In the genomic region with DNA sequence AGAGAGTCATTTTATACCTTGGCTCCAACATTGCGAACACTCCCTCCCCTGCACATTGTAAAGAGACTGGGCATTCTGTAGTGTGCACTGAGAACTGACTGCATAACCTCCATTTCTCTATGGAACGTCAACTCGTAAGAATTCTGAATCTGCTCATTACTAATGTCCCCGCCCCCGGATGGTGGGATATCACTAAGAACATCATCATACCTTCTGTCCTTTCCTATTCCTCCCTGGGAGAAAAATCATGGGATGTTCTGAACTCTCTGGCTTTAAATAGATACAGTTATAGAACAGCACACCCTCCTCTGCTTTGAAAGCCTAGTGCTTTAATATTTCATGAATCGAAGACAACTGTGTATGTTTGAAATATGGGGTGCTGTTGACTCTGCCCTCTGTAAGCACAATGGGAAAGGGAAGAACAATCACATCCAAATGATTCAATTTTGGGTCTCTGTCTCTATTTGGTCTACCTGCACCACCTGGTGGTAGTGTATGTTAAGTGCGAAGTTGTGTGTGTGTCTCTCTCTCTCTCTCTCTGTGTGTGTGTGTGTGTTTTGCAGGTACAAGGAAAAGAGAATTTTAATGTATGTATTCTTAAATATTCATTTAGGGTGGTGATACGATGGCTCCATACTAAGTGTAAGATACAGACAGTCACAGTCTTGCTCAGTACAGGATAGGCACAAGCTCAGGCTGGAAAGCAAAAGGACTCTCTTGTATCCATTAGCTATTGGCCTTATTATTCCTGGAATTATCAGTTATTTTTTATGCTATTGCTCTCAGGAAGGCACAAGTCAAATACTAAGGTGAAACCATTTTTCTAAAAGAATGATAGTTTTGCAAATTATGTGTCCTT, we compare ENCODE assay signal across 7 mouse cellular contexts. TPM values are rescaled to one million over a fixed set of nuclear protein-coding genes. Genes with fewer than 3 reads are reported as not detected.
DNase-seq lines count a peak whose midpoint lies in the region.

No protein-coding gene starts in this region.

- peak; percentile 34 to 36 for DNase-seq in left cerebral cortex, postnatal 14 days (ENCODE audit: low spot score in 2 of 2)
- no peak for DNase-seq in left cerebral cortex, postnatal 10 days (ENCODE audit: extremely low spot score in 1 of 2, low spot score in 2 of 2)
- DNase-seq in ES-CJ7 (ENCODE audit: low read depth, low spot score) (peak; percentile 14), adipocyte (ENCODE audit: low spot score) (peak; percentile 83)
- DNase-seq in kidney, postnatal 4 days, result peak; percentile 31 to 49
- DNase-seq in natural killer cell, adult 2 months (ENCODE audit: low spot score in 2 of 2), result no peak
- DNase-seq in gastrocnemius, postnatal 4 days (ENCODE audit: low spot score in 2 of 2), result no peak

- intact Hi-C loops in left cerebral cortex, postnatal 14 days (cut with DNase I), result loop anchor here (10.0 kb wide), 1 partner anchor 331 kb away; no protein-coding TSS in a partner anchor
- intact Hi-C loops in left cerebral cortex, postnatal 10 days (cut with DNase I), result loop anchor here (5.0 to 10.0 kb wide), 3 partner anchors 141 to 369 kb away; no protein-coding TSS in a partner anchor

RNA-seq across cellular contexts. Expression of a gene that starts 1.1 kb away (rescaled TPM):
- under 1 TPM; 0.42 to 0.55 TPM for total RNA-seq in left cerebral cortex, postnatal 14 days (2021)
- total RNA-seq in left cerebral cortex, postnatal 10 days (2021), result under 1 TPM in 1 of 2 experiments, not detected in 1; 0.41 TPM
- 10 to 100 TPM; 18.0 to 20.8 TPM for total RNA-seq in gastrocnemius, postnatal 4 days (2021)

Comparison
In these comparisons a context has a peak if more than half of its experiments do, and no peak if none do; other contexts are left out.
1. DNase-seq: peak in left cerebral cortex, postnatal 14 days (2 of 2), ES-CJ7 (single experiment), adipocyte (single experiment) and kidney, postnatal 4 days (2 of 2); none in left cerebral cortex, postnatal 10 days (0 of 2), natural killer cell, adult 2 months (0 of 2) and gastrocnemius, postnatal 4 days (0 of 2).
2. RNA of a gene that starts 1.1 kb away (total RNA-seq): 18.0 to 20.8 TPM in gastrocnemius, postnatal 4 days; 0.42 to 0.55 TPM in left cerebral cortex, postnatal 14 days and 0.41 TPM in left cerebral cortex, postnatal 10 days; every median in the first group is over 10 times any median in the second.